Mouse (Mus musculus): ENCODE measurements at regions not wholly inside any gene's neighbourhood (a gene's known extent, or its start where the extent isn't known, plus 50 kb on each side); places are given as distances from the start of the nearest gene placed in this dataset.

DNA sequence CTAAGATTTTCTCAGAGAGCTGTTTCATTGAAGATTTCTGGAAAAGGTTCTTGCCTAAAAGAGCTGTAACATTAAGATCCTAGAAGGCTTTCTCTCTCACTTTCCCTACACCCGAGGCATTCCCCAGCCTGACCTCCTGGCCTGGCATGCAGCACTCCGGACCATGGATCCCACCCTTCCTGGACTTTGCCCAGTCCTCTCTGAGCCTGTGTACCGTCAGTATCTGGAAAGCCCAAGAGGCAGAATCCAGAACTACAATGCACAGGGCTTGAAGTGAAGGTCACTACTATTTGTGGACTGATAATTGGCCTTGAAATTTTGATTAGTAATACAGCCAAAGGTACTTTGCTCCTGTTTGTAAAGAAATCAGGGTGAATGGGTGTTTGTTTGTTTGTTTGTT is 619.2 kb downstream of the Tns3 start:
- H3K4me2 ChIP-seq, result no peak overlapping the region
- no peak overlapping the region for H3K27ac ChIP-seq (ENCODE audit: low read depth)
- H3K4me3 ChIP-seq (ENCODE audit: low read depth, low read length), result no peak overlapping the region
- whole genome bisulfite sequencing, result 72% methylated on average over 3 of the region's 3 CpGs
- no peak overlapping the region for H3K9ac ChIP-seq
- no peak for DNase-seq
- ATAC-seq (ENCODE audit: insufficient read depth), result no peak
- no peaks in the 10 kb centered on the region for H3K4me1 ChIP-seq (ENCODE audit: insufficient read depth)
- no peaks in the 10 kb centered on the region for H3K27me3 ChIP-seq (ENCODE audit: insufficient read depth, low read length)
- TF ChIP-seq CTCF (IDR thresholded peaks at IDR 0.05; ENCODE audit: low read depth), result no peak
- H3K36me3 ChIP-seq (ENCODE audit: insufficient read depth), result no peaks in the 10 kb centered on the region
- no peaks in the 10 kb centered on the region for H3K9me3 ChIP-seq (ENCODE audit: low read depth, low read length)

- no peaks in the 10 kb centered on the region for H3K36me3 ChIP-seq (ENCODE audit: insufficient read depth)
- no peaks in the 10 kb centered on the region for H3K4me1 ChIP-seq (ENCODE audit: insufficient read depth)
- no peak for TF ChIP-seq CTCF (IDR thresholded peaks at IDR 0.05; ENCODE audit: low read depth)
- H3K9me3 ChIP-seq (ENCODE audit: low read depth, low read length), result no peaks in the 10 kb centered on the region
- 72% methylated on average over 2 of the region's 2 CpGs for WGBS
- H3K27me3 ChIP-seq (ENCODE audit: insufficient read depth, low read length), result no peaks in the 10 kb centered on the region
- ATAC-seq (ENCODE audit: insufficient read depth), result no peak
- H3K27ac ChIP-seq (ENCODE audit: low read depth), result no peak overlapping the region
- H3K9ac ChIP-seq, result no peak overlapping the region
- no peak for DNase-seq
- no peak overlapping the region for H3K4me2 ChIP-seq
- H3K4me3 ChIP-seq (ENCODE audit: low read depth, low read length), result no peak overlapping the region
Observed at GRCm38 (mm10) chr11:8030119-8030518, 634.2 kb downstream of the Tns3 start.

- H3K27ac ChIP-seq (ENCODE audit: low read depth), result no peak overlapping the region
- WGBS, result 24% methylated on average over 1 of the region's 1 CpGs
- no peak overlapping the region for H3K9ac ChIP-seq
- H3K9me3 ChIP-seq (ENCODE audit: low read depth, low read length), result no peaks in the 10 kb centered on the region
- no peak overlapping the region for H3K4me3 ChIP-seq (ENCODE audit: low read depth, low read length)
- H3K4me1 ChIP-seq (ENCODE audit: insufficient read depth), result no peaks in the 10 kb centered on the region
- ATAC-seq (ENCODE audit: insufficient read depth) (no peak), DNase-seq (peak; percentile 26)
- H3K4me2 ChIP-seq, result no peak overlapping the region
- no peaks in the 10 kb centered on the region for H3K36me3 ChIP-seq (ENCODE audit: insufficient read depth)
- TF ChIP-seq CTCF (IDR thresholded peaks at IDR 0.05; ENCODE audit: low read depth), result no peak
- H3K27me3 ChIP-seq (ENCODE audit: insufficient read depth, low read length), result no peaks in the 10 kb centered on the region
Observed at GRCm38 (mm10) chr11:8007801-8008200, 656.5 kb downstream of the Tns3 start.

GRCm38 (mm10) chr11:7981031-7981430 is 683.3 kb downstream of the Tns3 start:
- DNase-seq (no peak), ATAC-seq (ENCODE audit: insufficient read depth) (no peak)
- Histone ChIP-seq H3K9ac (no peak overlapping the region), H3K4me2 (no peak overlapping the region), H3K36me3 (ENCODE audit: insufficient read depth) (no peaks in the 10 kb centered on the region), H3K9me3 (ENCODE audit: low read depth, low read length) (no peaks in the 10 kb centered on the region; the same call in 1 of the 2 replicates), H3K27ac (ENCODE audit: low read depth) (no peak overlapping the region), H3K4me3 (ENCODE audit: low read depth, low read length) (no peak overlapping the region), H3K4me1 (ENCODE audit: insufficient read depth) (no peaks in the 10 kb centered on the region), H3K27me3 (ENCODE audit: insufficient read depth, low read length) (no peaks in the 10 kb centered on the region)
- TF ChIP-seq CTCF (IDR thresholded peaks at IDR 0.05; ENCODE audit: low read depth), result no peak

GRCm38 (mm10) chr11:7975845-7976244 is 688.5 kb downstream of the Tns3 start:
- H3K27me3 ChIP-seq (ENCODE audit: insufficient read depth, low read length), result no peaks in the 10 kb centered on the region
- DNase-seq, result peak; percentile 76

DNA sequence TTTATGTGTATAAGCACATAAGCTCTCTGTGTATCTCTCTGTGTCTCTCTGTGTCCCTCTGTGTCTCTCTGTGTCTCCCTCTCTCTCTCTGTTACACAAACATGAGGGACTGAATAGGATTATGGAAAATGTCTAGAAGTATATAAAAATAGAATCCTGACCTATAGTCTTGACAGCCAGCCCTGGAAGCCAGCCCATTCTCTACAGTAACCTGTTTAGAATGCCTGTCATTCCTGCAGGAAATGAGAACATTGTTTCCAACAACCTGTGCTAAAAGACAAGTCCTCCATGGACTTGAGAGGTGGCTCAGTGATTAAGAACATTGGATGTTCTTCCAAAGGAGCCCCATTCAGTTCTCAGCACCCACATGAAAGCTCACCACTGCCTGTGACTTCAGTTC is 714.4 kb downstream of the Tns3 start:
- H3K4me3 ChIP-seq (ENCODE audit: low read depth, low read length), result no peak overlapping the region
- no peaks in the 10 kb centered on the region for H3K27me3 ChIP-seq (ENCODE audit: insufficient read depth, low read length)
- no peak overlapping the region for H3K9ac ChIP-seq
- H3K4me2 ChIP-seq, result no peak overlapping the region
- H3K4me1 ChIP-seq (ENCODE audit: insufficient read depth), result no peaks in the 10 kb centered on the region
- no peaks in the 10 kb centered on the region for H3K36me3 ChIP-seq (ENCODE audit: insufficient read depth)
- DNase-seq (peak; percentile 36), ATAC-seq (ENCODE audit: insufficient read depth) (no peak)
- no peak overlapping the region for H3K27ac ChIP-seq (ENCODE audit: low read depth)
- no peak for TF ChIP-seq CTCF (IDR thresholded peaks at IDR 0.05; ENCODE audit: low read depth)
- no peaks in the 10 kb centered on the region for H3K9me3 ChIP-seq (ENCODE audit: low read depth, low read length)

More at GRCm38 (mm10) chr11:7975845-7976244, 688.5 kb downstream of the Tns3 start:
- H3K9ac ChIP-seq, result no peak overlapping the region
- no peak for TF ChIP-seq CTCF (IDR thresholded peaks at IDR 0.05; ENCODE audit: low read depth)
- H3K4me1 ChIP-seq (ENCODE audit: insufficient read depth), result no peaks in the 10 kb centered on the region
- peak; percentile 77; the same call in 1 of the 2 replicates for ATAC-seq (ENCODE audit: insufficient read depth)
- WGBS, result 44% methylated on average over 9 of the region's 9 CpGs
- H3K9me3 ChIP-seq (ENCODE audit: low read depth, low read length), result no peaks in the 10 kb centered on the region
- no peaks in the 10 kb centered on the region for H3K36me3 ChIP-seq (ENCODE audit: insufficient read depth)
- no peak overlapping the region for H3K4me2 ChIP-seq
- H3K4me3 ChIP-seq (ENCODE audit: low read depth, low read length), result no peak overlapping the region
- no peak overlapping the region for H3K27ac ChIP-seq (ENCODE audit: low read depth)

DNA sequence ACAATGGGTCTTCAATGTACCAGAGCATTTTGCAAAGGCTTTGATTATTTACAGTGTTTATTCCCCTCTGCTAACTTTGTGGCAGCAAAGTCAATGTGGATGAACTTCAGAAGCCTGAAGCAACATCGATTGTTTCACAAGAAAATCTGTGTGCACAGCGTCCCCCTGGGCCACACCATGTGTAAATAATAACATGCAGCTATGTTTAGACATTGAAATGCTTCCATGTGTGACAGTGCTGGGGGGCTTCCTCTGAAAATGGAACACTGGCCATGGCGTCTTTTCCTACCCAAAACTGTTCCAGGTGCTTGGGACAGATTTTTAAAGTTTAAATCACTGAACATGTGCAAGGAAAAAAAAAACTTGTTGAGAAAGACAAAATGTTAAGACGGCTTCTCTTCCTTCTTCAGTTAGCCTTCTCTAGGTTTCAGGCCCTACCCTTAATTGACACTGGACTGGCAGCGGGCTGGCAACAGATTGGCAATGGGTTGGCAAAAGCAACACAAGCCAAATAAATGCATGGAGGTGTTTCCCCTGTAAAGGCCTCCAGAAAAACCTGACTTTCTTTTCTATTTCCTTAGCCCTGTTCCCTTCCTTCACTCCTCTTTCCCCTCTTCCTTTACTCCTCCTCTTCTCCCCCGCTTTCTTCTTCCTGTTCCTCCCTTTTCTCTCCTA is 715.0 kb downstream of the Tns3 start:
- 76% methylated on average over 6 of the region's 6 CpGs for WGBS

More for the DNA sequence above, 715.0 kb downstream of the Tns3 start:
- Histone ChIP-seq H3K4me2 (no peak overlapping the region), H3K9ac (no peak overlapping the region), H3K27me3 (ENCODE audit: insufficient read depth, low read length) (no peaks in the 10 kb centered on the region), H3K4me1 (ENCODE audit: insufficient read depth) (no peaks in the 10 kb centered on the region), H3K36me3 (ENCODE audit: insufficient read depth) (no peaks in the 10 kb centered on the region), H3K9me3 (ENCODE audit: low read depth, low read length) (no peaks in the 10 kb centered on the region), H3K4me3 (ENCODE audit: low read depth, low read length) (no peak overlapping the region), H3K27ac (ENCODE audit: low read depth) (no peak overlapping the region)
- ATAC-seq (ENCODE audit: insufficient read depth), result no peak
- no peak for DNase-seq
- no peak for TF ChIP-seq CTCF (IDR thresholded peaks at IDR 0.05; ENCODE audit: low read depth)
